Mouse (Mus musculus): ENCODE results near the gene Dcxr. TPM values are rescaled to one million over a fixed set of nuclear protein-coding genes. Genes with fewer than 3 reads are reported as not detected.
"Not testable (repeated sequence)": the region's sequence is repeated elsewhere in the genome, so short reads cannot be mapped to it uniquely, and the experiment has no call there.

Gene Dcxr
- polyA plus RNA-seq, 1 experiment from 2014 or later: 14.3 TPM

DNA sequence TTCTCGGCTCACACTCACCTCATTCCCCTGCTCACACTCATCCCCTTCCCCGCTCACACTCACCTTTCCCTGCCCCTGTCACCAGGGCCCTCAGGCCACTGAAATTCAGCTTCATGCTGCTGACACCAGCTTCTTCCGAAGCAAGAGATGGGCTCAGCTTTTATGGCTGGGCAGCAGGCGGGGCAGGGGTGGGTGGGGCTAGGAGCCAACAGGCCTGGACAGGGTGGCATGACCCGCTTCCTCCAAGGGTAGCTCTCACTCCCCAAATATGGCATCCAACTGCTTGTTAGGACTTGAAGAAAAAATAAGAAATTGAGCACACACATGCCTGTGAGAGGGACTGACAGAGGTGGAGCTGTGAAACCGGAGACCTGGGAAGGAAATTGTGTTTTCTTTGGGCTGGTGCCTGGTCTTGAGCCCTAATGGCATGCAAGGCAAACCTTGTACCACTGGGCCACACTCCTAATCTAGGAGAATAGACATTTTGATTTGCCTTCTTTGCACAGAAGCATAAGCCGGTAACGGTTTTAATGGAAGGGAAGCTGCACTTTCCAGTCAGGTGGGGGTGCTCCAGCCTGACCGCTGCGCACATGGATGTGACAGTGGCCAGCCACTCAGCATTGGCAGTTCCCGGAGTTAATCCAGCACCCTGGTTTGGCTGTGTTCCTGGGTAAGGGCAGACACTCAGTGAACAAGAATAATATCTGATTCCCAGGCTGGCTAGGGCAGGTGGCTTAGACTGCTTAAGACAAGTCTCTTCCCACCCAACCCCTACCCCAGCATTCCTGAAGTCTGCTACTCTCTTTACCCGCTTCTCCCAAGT lies 5.0 kb upstream of the Dcxr start, which contains the start of gene Cbr2:
Gene Cbr2, minus strand, starts transcription at position 257 of the 823 bp plus-strand sequence.
- H3K27ac ChIP-seq (ENCODE audit: low read depth, low read length): no peak within 1 kb of the TSS
- H3K4me1 ChIP-seq (replicated peaks; ENCODE audit: control insufficient read depth, insufficient read depth, low read length): no peaks in the 10 kb centered on the region
- H3K4me2 ChIP-seq (replicated peaks; ENCODE audit: low read depth, low read length): no peak within 1 kb of the TSS; the same call in 1 of the 2 replicates
- WGBS: 73% methylated on average over 12 of the region's 12 CpGs
- no peaks in the 10 kb centered on the region for H3K27me3 ChIP-seq (ENCODE audit: control insufficient read depth, insufficient read depth, low read length)
- no peak within 1 kb of the TSS for H3K4me3 ChIP-seq (ENCODE audit: low read depth, low read length)
- no peaks in the 10 kb centered on the region for H3K9me3 ChIP-seq (ENCODE audit: control insufficient read depth, low read length)
- H3K9ac ChIP-seq (ENCODE audit: low read depth, low read length): no peak within 1 kb of the TSS
- DNase-seq (ENCODE audit: low spot score) (no peak), ATAC-seq (ENCODE audit: low FRiP score) (no peak)
- H3K36me3 ChIP-seq (ENCODE audit: control insufficient read depth, insufficient read depth, low read length): no peaks in the 10 kb centered on the region

GRCm38 (mm10) chr11:120731395-120731794 lies 4.3 kb upstream of the Dcxr start:
- Histone ChIP-seq H3K27me3 (ENCODE audit: control insufficient read depth, insufficient read depth, low read length) (no peaks in the 10 kb centered on the region), H3K9me3 (ENCODE audit: control insufficient read depth, low read length) (no peaks in the 10 kb centered on the region), H3K4me2 (replicated peaks; ENCODE audit: low read depth, low read length) (no peak overlapping the region), H3K4me1 (replicated peaks; ENCODE audit: control insufficient read depth, insufficient read depth, low read length) (no peaks in the 10 kb centered on the region), H3K36me3 (ENCODE audit: control insufficient read depth, insufficient read depth, low read length) (no peaks in the 10 kb centered on the region), H3K4me3 (ENCODE audit: low read depth, low read length) (no peak overlapping the region), H3K27ac (ENCODE audit: low read depth, low read length) (no peak overlapping the region), H3K9ac (ENCODE audit: low read depth, low read length) (no peak overlapping the region)
- ATAC-seq (ENCODE audit: low FRiP score) (no peak), DNase-seq (ENCODE audit: low spot score) (no peak)
- WGBS: 88% methylated on average over 1 of the region's 1 CpGs

DNA sequence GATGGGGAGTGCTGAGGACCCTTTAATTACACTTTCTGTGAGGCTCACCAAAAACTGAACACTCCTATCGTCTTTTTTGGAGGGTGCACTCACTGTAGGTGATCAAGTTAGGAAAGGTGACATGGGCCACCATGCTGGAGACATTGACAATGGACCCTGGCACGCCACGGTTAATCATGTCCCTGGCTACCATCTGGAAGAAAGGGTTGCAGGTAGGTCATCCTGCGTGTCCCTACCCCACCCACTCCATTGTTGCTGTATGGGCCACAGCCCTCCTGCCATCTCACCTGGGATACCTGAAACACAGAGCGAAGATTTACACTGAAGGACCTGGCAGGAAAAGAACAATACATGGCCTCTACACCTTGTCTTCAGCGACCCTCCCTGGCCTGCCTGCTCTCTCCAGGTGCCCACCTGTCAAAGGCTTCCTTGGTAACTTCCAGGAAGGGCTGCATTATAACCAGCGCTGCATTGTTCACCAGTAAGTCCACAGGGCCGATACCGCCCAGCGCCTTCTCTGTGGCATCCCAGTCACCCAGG lies 3.3 kb upstream of the Dcxr start:
- Histone ChIP-seq H3K27ac (ENCODE audit: low read depth, low read length) (no peak overlapping the region), H3K36me3 (ENCODE audit: control insufficient read depth, insufficient read depth, low read length) (no peaks in the 10 kb centered on the region), H3K4me2 (replicated peaks; ENCODE audit: low read depth, low read length) (no peak overlapping the region), H3K4me1 (replicated peaks; ENCODE audit: control insufficient read depth, insufficient read depth, low read length) (no peaks in the 10 kb centered on the region), H3K4me3 (ENCODE audit: low read depth, low read length) (no peak overlapping the region), H3K9ac (ENCODE audit: low read depth, low read length) (no peak overlapping the region), H3K9me3 (ENCODE audit: control insufficient read depth, low read length) (no peaks in the 10 kb centered on the region), H3K27me3 (ENCODE audit: control insufficient read depth, insufficient read depth, low read length) (no peaks in the 10 kb centered on the region)
- DNase-seq (ENCODE audit: low spot score) (no peak), ATAC-seq (ENCODE audit: low FRiP score) (no peak)
- 88% methylated on average over 10 of the region's 10 CpGs for WGBS

GRCm38 (mm10) chr11:120729432-120730050 lies 2.5 kb upstream of the Dcxr start:
- peak overlapping the region; percentile 23; the same call in 1 of the 2 replicates for H3K4me2 ChIP-seq (replicated peaks; ENCODE audit: low read depth, low read length)
- not testable (repeated sequence) for H3K36me3 ChIP-seq (ENCODE audit: control insufficient read depth, insufficient read depth, low read length); H3K9ac ChIP-seq (ENCODE audit: low read depth, low read length); H3K4me3 ChIP-seq (ENCODE audit: low read depth, low read length); ATAC-seq (ENCODE audit: low FRiP score); H3K4me1 ChIP-seq (replicated peaks; ENCODE audit: control insufficient read depth, insufficient read depth, low read length); H3K27me3 ChIP-seq (ENCODE audit: control insufficient read depth, insufficient read depth, low read length); H3K9me3 ChIP-seq (ENCODE audit: control insufficient read depth, low read length); H3K27ac ChIP-seq (ENCODE audit: low read depth, low read length)
- WGBS: 1% methylated on average over 17 of the region's 21 CpGs
- peak; percentile 72 for DNase-seq (ENCODE audit: low spot score)

GRCm38 (mm10) chr11:120728530-120729240 lies 1.6 kb upstream of the Dcxr start:
- Histone ChIP-seq H3K36me3 (ENCODE audit: control insufficient read depth, insufficient read depth, low read length) (no peaks in the 10 kb centered on the region), H3K9me3 (ENCODE audit: control insufficient read depth, low read length) (no peaks in the 10 kb centered on the region), H3K4me3 (ENCODE audit: low read depth, low read length) (no peak overlapping the region), H3K27me3 (ENCODE audit: control insufficient read depth, insufficient read depth, low read length) (no peaks in the 10 kb centered on the region), H3K4me2 (replicated peaks; ENCODE audit: low read depth, low read length) (no peak overlapping the region; the same call in 1 of the 2 replicates), H3K27ac (ENCODE audit: low read depth, low read length) (no peak overlapping the region), H3K9ac (ENCODE audit: low read depth, low read length) (no peak overlapping the region), H3K4me1 (replicated peaks; ENCODE audit: control insufficient read depth, insufficient read depth, low read length) (no peaks in the 10 kb centered on the region)
- WGBS: 76% methylated on average over 11 of the region's 11 CpGs
- DNase-seq (ENCODE audit: low spot score) (no peak), ATAC-seq (ENCODE audit: low FRiP score) (no peak)

DNA sequence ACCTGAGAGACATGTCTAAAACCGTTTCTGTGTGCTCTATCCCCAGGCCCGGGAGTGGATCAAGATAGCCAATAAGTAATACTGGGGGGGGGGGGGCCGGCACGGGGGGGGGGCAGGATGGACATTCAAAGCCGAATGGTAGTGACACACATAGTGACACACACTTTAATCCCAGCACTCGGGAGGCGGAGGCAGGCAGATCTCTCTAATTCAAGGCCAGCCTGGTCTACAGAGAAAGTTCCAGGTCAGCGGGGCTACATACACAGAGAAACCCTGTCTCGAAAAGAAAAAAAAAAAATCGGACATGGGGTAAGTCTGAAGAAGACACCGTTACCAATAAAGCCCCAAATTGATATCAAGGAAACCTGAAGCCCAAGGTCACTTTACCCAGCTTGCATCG lies 483 bp upstream of the Dcxr start:
- H3K9me3 ChIP-seq (ENCODE audit: control insufficient read depth, low read length): no peaks in the 10 kb centered on the region
- H3K4me3 ChIP-seq (ENCODE audit: low read depth, low read length): no peak overlapping the region
- DNase-seq (ENCODE audit: low spot score) (no peak), ATAC-seq (ENCODE audit: low FRiP score) (no peak)
- no peaks in the 10 kb centered on the region for H3K36me3 ChIP-seq (ENCODE audit: control insufficient read depth, insufficient read depth, low read length)
- H3K9ac ChIP-seq (ENCODE audit: low read depth, low read length): no peak overlapping the region
- WGBS: 58% methylated on average over 12 of the region's 12 CpGs
- no peaks in the 10 kb centered on the region for H3K27me3 ChIP-seq (ENCODE audit: control insufficient read depth, insufficient read depth, low read length)
- no peak overlapping the region for H3K4me2 ChIP-seq (replicated peaks; ENCODE audit: low read depth, low read length)
- H3K4me1 ChIP-seq (replicated peaks; ENCODE audit: control insufficient read depth, insufficient read depth, low read length): no peaks in the 10 kb centered on the region
- H3K27ac ChIP-seq (ENCODE audit: low read depth, low read length): no peak overlapping the region

GRCm38 (mm10) chr11:120726243-120727168 lies 575 bp downstream of the Dcxr start:
- WGBS: 17% methylated on average over 36 of the region's 36 CpGs
- ATAC-seq (ENCODE audit: low FRiP score): peak; percentile 55

DNA sequence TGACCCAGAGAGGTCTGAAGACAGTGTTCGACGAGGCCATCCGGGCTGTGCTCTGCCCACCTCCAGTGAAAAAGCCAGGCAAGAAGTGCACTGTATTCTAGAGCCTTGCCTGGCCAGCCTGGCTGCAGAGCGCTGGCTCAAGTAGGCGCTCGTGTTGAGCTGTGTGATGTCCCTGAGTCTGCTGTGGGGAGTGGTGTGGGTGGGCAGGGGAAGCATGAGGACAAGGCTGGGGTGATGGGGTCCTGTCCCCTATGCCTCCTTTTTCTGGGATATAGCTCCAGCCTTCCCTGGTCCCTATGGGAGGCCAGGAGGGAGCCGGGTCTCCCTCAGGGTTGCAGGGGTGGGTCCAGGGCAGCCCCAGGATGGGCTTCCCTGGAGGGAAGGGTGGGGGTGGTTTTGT lies 3.6 kb downstream of the Dcxr start:
- H3K9me3 ChIP-seq (ENCODE audit: control insufficient read depth, low read length): no peaks in the 10 kb centered on the region
- ATAC-seq (ENCODE audit: low FRiP score): no peak
- DNase-seq (ENCODE audit: low spot score): no peak
- H3K36me3 ChIP-seq (ENCODE audit: control insufficient read depth, insufficient read depth, low read length): peaks cover 2% of the 10 kb centered on the region; the same call in 1 of the 2 replicates
- no peak overlapping the region for H3K9ac ChIP-seq (ENCODE audit: low read depth, low read length)
- WGBS: 84% methylated on average over 7 of the region's 7 CpGs
- H3K27me3 ChIP-seq (ENCODE audit: control insufficient read depth, insufficient read depth, low read length): peaks cover 2% of the 10 kb centered on the region
- peaks cover 10% of the 10 kb centered on the region for H3K4me1 ChIP-seq (replicated peaks; ENCODE audit: control insufficient read depth, insufficient read depth, low read length)
- no peak overlapping the region for H3K4me2 ChIP-seq (replicated peaks; ENCODE audit: low read depth, low read length)
- H3K27ac ChIP-seq (ENCODE audit: low read depth, low read length): no peak overlapping the region
- H3K4me3 ChIP-seq (ENCODE audit: low read depth, low read length): no peak overlapping the region

More at GRCm38 (mm10) chr11:120726243-120727168, 575 bp downstream of the Dcxr start:
- Histone ChIP-seq H3K4me2 (replicated peaks; ENCODE audit: low read depth, low read length) (peak overlapping the region; percentile 86), H3K27me3 (ENCODE audit: control insufficient read depth, insufficient read depth, low read length) (no peaks in the 10 kb centered on the region; the same call in 1 of the 2 replicates), H3K27ac (ENCODE audit: low read depth, low read length) (no peak overlapping the region), H3K9ac (ENCODE audit: low read depth, low read length) (peak overlapping the region; percentile 53), H3K4me1 (replicated peaks; ENCODE audit: control insufficient read depth, insufficient read depth, low read length) (peaks cover 6% of the 10 kb centered on the region; the same call in 1 of the 2 replicates), H3K4me3 (ENCODE audit: low read depth, low read length) (peak overlapping the region; percentile 50), H3K9me3 (ENCODE audit: control insufficient read depth, low read length) (no peaks in the 10 kb centered on the region), H3K36me3 (ENCODE audit: control insufficient read depth, insufficient read depth, low read length) (no peaks in the 10 kb centered on the region)
- no peak for DNase-seq (ENCODE audit: low spot score)
